Mouse (Mus musculus): ENCODE measurements around the gene Rpl18. TPM values are rescaled to one million over a fixed set of nuclear protein-coding genes. Genes with fewer than 3 reads are reported as not detected.
A peak's percentile ranks its signal among the peaks of the same experiment; 100 is the strongest.

Gene Rpl18
- polyA plus RNA-seq, 1 experiment: 1,119 TPM

DNA sequence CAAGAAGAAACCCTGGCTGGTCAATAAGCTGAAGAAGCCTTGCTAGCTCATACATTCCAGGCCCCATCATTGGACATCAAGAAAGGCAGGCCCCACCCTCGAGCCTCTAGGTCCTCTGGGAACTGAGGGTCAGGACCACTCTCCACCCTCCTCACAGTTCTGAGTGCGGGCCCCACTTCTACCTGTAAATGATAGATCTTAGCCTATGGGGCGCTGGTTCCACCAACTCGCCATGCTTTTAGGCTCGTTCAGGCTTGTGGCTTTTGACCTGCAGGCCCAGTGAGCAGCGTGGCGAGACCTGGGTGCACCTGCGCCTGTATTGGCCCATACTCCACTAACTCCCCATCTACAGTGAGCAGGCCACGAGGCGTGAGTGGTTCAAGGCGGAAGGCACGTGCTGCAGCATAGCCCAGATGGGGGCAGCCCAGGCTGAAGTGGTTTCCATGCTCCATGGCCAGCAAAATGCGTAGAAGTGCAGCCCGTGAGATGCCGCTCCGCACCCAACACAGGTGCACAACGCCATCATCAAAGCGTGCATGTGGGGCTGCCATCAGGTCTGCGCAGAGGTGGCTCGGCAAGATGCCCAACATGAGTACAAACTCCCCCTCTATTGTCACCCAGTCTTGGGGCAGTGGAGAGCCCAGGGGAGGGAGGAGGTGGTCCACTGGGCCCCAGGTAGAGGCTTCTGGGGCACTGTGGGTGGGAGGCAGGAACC, 4.6 kb upstream of the Rpl18 start:
- H3K4me1 ChIP-seq (ENCODE audit: control insufficient read depth, insufficient read depth, low read length): peaks cover 27% of the 10 kb centered on the region
- no peak overlapping the region for H3K4me3 ChIP-seq (replicated peaks; ENCODE audit: extremely low read depth, low read depth, low read length)
- peak; percentile 66; the same call in 1 of the 2 replicates for TF ChIP-seq POLR2A (IDR thresholded peaks at IDR 0.05; ENCODE audit: borderline replicate concordance, extremely low read depth, low read depth, low read length)
- no peak for TF ChIP-seq CTCF (IDR thresholded peaks at IDR 0.05; ENCODE audit: insufficient read depth, low read length)
- WGBS: 92% methylated on average over 20 of the region's 20 CpGs
- DNase-seq: no peak

- WGBS: 87% methylated on average over 24 of the region's 24 CpGs
- TF ChIP-seq POLR2A (IDR thresholded peaks at IDR 0.05; ENCODE audit: borderline replicate concordance, extremely low read depth, low read depth, low read length) (no peak), CTCF (IDR thresholded peaks at IDR 0.05; ENCODE audit: insufficient read depth, low read length) (no peak)
- Histone ChIP-seq H3K4me3 (replicated peaks; ENCODE audit: extremely low read depth, low read depth, low read length) (no peak overlapping the region), H3K4me1 (ENCODE audit: control insufficient read depth, insufficient read depth, low read length) (peaks cover 32% of the 10 kb centered on the region)
- no peak for DNase-seq
These were observed 3.8 kb upstream of the Rpl18 start for GRCm38 (mm10) chr7:45711316-45712021.

GRCm38 (mm10) chr7:45712022-45712757, 3.1 kb upstream of the Rpl18 start:
- H3K4me3 ChIP-seq (replicated peaks; ENCODE audit: extremely low read depth, low read depth, low read length): no peak overlapping the region
- 79% methylated on average over 21 of the region's 21 CpGs for WGBS
- DNase-seq: peak; percentile 70
- H3K4me1 ChIP-seq (ENCODE audit: control insufficient read depth, insufficient read depth, low read length): peaks cover 30% of the 10 kb centered on the region
- TF ChIP-seq CTCF (IDR thresholded peaks at IDR 0.05; ENCODE audit: insufficient read depth, low read length): no peak
- TF ChIP-seq POLR2A (IDR thresholded peaks at IDR 0.05; ENCODE audit: borderline replicate concordance, extremely low read depth, low read depth, low read length): peak; percentile 62; the same call in 1 of the 2 replicates

DNA sequence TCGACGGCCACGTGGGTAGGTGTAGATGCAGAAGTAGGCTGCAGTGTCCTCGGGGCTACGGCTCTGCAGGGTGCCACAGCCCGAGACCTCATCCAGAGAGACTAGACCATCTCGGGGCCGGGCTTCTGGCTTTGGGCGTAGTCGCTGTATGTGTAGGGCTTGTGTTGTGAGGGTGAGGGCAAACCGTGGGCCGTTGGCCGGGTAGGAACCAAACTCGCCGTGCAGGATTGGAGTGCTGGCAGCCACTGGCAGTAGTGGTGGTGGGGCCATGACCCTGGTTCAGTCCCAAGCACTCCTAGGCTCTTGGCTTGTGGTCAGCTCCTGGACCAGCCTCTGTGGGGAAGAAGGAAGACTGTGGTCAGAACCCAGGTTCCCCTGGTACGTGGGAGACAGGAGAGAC, 1.9 kb upstream of the Rpl18 start:
- no peak for DNase-seq
- H3K4me3 ChIP-seq (replicated peaks; ENCODE audit: extremely low read depth, low read depth, low read length): no peak overlapping the region
- H3K4me1 ChIP-seq (ENCODE audit: control insufficient read depth, insufficient read depth, low read length): peaks cover 23% of the 10 kb centered on the region
- WGBS: 87% methylated on average over 16 of the region's 16 CpGs
- TF ChIP-seq POLR2A (IDR thresholded peaks at IDR 0.05; ENCODE audit: borderline replicate concordance, extremely low read depth, low read depth, low read length): peak; percentile 34; the same call in 1 of the 2 replicates
- no peak for TF ChIP-seq CTCF (IDR thresholded peaks at IDR 0.05; ENCODE audit: insufficient read depth, low read length)

- Histone ChIP-seq H3K4me3 (replicated peaks; ENCODE audit: extremely low read depth, low read depth, low read length) (peak overlapping the region; percentile 71), H3K4me1 (ENCODE audit: control insufficient read depth, insufficient read depth, low read length) (peaks cover 24% of the 10 kb centered on the region)
- 74% methylated on average over 6 of the region's 6 CpGs for WGBS
- TF ChIP-seq POLR2A (IDR thresholded peaks at IDR 0.05; ENCODE audit: borderline replicate concordance, extremely low read depth, low read depth, low read length) (no peak), CTCF (IDR thresholded peaks at IDR 0.05; ENCODE audit: insufficient read depth, low read length) (no peak)
- no peak for DNase-seq
These were observed 1.3 kb upstream of the Rpl18 start for GRCm38 (mm10) chr7:45713881-45714520.

DNA sequence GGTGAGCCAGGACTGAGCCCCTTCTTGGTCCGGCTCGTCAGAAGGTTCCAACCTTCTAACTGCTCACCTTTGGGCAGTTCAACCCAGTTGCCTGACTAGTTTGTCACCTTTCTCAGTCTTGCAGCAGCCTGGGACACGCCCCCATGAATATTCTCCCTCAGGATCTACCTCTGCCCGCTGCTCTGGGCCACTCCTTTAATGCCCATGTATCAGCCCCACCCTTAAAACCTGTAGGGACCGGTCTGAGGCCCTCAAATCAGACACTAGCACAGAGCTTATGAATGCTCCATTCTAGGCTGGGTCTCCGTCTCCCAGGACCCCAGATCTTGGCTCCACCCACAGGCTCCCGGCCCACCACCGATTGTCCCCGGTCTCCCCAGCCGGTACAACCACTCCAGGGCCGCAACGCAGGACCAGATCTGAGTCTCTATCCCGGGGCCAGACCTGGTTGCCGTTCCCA, 597 bp upstream of the Rpl18 start:
- Histone ChIP-seq H3K4me1 (ENCODE audit: control insufficient read depth, insufficient read depth, low read length) (peaks cover 24% of the 10 kb centered on the region), H3K4me3 (replicated peaks; ENCODE audit: extremely low read depth, low read depth, low read length) (peak overlapping the region; percentile 71)
- 8% methylated on average over 14 of the region's 14 CpGs for WGBS
- TF ChIP-seq POLR2A (IDR thresholded peaks at IDR 0.05; ENCODE audit: borderline replicate concordance, extremely low read depth, low read depth, low read length): peak; percentile 34; the same call in 1 of the 2 replicates
- TF ChIP-seq CTCF (IDR thresholded peaks at IDR 0.05; ENCODE audit: insufficient read depth, low read length): no peak
- DNase-seq: no peak

DNA sequence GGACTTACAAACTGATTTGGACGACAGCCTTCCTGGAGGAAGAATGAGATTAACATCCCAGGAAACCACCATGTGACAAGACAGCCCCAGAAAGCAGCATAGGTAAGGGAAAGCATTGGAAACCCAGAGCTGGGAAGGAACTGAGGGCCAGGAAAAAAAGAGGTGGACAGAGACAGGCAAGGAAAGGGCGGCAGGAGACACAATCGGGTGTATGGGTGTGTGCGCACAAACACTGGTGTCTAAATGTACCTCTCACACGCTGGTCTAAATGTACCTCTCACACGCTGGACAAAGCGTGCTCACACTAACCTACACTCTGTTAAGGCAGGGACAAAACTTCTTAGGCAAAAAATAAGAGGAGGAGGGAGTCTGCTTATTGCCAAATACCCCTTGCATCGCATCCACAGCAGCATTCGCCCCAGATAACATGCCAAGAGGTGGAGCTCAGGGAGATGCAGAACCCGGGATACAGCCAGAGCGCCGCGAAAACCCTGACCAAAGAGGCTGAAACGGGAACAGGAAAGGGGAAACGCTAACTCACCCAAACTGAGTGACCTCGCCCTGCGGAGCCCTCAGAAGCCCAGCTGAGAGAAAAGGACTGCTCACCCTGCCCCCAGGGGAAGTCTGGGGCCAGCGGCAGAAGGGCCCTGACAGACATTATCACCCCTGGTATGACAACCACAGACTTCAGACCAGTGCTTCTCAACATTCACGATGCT, 643 bp downstream of the Rpl18 start:
- DNase-seq: no peak
- no peak overlapping the region for H3K4me3 ChIP-seq (replicated peaks; ENCODE audit: extremely low read depth, low read depth, low read length)
- WGBS: 75% methylated on average over 19 of the region's 19 CpGs
- peaks cover 26% of the 10 kb centered on the region for H3K4me1 ChIP-seq (ENCODE audit: control insufficient read depth, insufficient read depth, low read length)
- TF ChIP-seq POLR2A (IDR thresholded peaks at IDR 0.05; ENCODE audit: borderline replicate concordance, extremely low read depth, low read depth, low read length): no peak
- no peak for TF ChIP-seq CTCF (IDR thresholded peaks at IDR 0.05; ENCODE audit: insufficient read depth, low read length)

DNA sequence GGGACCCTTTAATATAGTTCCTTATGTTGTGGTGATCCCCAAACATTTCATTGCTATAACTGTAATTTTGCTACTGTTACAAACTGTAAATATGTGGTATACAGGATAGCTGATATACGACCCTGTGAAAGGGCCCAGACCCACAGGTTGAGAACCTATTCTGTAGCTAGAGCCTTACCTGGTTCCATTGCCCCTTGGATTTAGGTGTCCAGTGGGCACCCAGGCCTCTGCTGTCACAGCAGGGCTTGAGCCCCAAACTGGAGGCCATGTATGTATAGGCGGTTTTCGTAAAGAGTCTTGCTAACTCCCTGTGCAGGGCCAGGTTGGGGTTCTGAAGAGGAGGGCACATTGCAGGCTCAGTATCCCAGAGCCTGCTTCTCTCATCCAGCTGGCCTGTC, 1.2 kb downstream of the Rpl18 start:
- DNase-seq: no peak
- WGBS: 85% methylated on average over 3 of the region's 3 CpGs
- TF ChIP-seq CTCF (IDR thresholded peaks at IDR 0.05; ENCODE audit: insufficient read depth, low read length) (no peak), POLR2A (IDR thresholded peaks at IDR 0.05; ENCODE audit: borderline replicate concordance, extremely low read depth, low read depth, low read length) (no peak)
- H3K4me1 ChIP-seq (ENCODE audit: control insufficient read depth, insufficient read depth, low read length): peaks cover 26% of the 10 kb centered on the region
- H3K4me3 ChIP-seq (replicated peaks; ENCODE audit: extremely low read depth, low read depth, low read length): no peak overlapping the region

Data from lung, adult 2 months (tissue).